Mouse (Mus musculus) forebrain, embryonic 15.5 days (tissue): ENCODE measurements at regions not wholly inside any gene's neighbourhood (a gene's known extent, or its start where the extent isn't known, plus 50 kb on each side); places are given as distances from the start of the nearest gene placed in this dataset.

ENCODE experiments used
- ATAC-seq: fragments of 200-750 bp; cut with Nextera tagmentation; replicated peaks from 2 replicates; pipeline ENCODE4 v1.8.0; 2017; ENCODE audit warnings: mild to moderate bottlenecking, moderate TSS enrichment, moderate library complexity
- H3K27ac ChIP-seq: fragments of 300-500 bp; sonication (generic); replicated peaks from 2 replicates; pipeline ENCODE4 v1.5.1; 2015; ENCODE audit warnings: mild to moderate bottlenecking, inconsistent platforms
- H3K27me3 ChIP-seq: fragments of 300-500 bp; sonication (generic); 2 replicates; pipeline ENCODE4 v1.6.1; 2015; ENCODE audit warnings: inconsistent platforms
- H3K36me3 ChIP-seq: fragments of 300-500 bp; sonication (generic); 2 replicates; pipeline ENCODE4 v1.6.1; 2015; ENCODE audit warnings: mild to moderate bottlenecking, inconsistent platforms
- H3K4me1 ChIP-seq: fragments of 300-500 bp; sonication (generic); 2 replicates; pipeline ENCODE4 v1.6.1; 2015; ENCODE audit warnings: inconsistent platforms
- H3K4me2 ChIP-seq: fragments of 300-500 bp; sonication (generic); replicated peaks from 2 replicates; pipeline ENCODE4 v1.6.1; 2015; ENCODE audit warnings: mild to moderate bottlenecking, inconsistent platforms
- H3K4me3 ChIP-seq: fragments of 300-500 bp; sonication (generic); 2 replicates; pipeline ENCODE4 v1.5.1; 2015; ENCODE audit warnings: mild to moderate bottlenecking, inconsistent platforms
- H3K9ac ChIP-seq: fragments of 300-500 bp; sonication (generic); replicated peaks from 2 replicates; pipeline ENCODE4 v1.6.1; 2015; ENCODE audit warnings: mild to moderate bottlenecking, inconsistent platforms
- H3K9me3 ChIP-seq: fragments of 300-500 bp; sonication (generic); 2 replicates; pipeline ENCODE4 v1.6.1; 2016; ENCODE audit warnings: inconsistent platforms
- WGBS: fragments of 180-500 bp; shearing (Covaris S2); methylation state at CpG from one replicate; pipeline ENCODE4 v1.1.7; 2015; ENCODE audit warnings: mixed read lengths; 5-methylcytosine and 5-hydroxymethylcytosine counted together

DNA sequence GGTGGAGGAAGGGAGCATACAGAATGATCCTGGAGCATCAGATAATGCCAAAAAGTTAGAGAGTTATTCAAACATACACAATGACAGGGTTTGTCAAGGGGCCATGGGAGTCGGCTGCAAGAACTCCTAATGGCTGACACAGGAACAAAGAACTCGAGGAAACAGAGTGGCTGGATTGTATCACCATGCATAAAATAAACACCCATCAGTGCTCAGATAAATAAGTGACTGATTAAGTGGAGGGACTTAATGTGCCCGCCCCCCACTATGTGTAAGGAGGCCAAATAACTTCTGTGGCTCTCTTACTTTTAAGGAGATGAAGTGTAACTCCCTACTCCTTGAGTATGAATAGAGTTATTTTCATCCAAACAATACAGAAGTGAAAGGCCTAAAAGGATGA is 220.1 kb upstream of the 9630041A04Rik start:
- no peak for ATAC-seq
- 38% methylated on average over 3 of the region's 3 CpGs for WGBS
- H3K36me3 ChIP-seq, result no peaks in the 10 kb centered on the region; the same call in 1 of the 2 replicates
- H3K27ac ChIP-seq, result no peak overlapping the region
- no peaks in the 10 kb centered on the region for H3K27me3 ChIP-seq
- no peak overlapping the region for H3K4me3 ChIP-seq
- H3K4me1 ChIP-seq, result 0 out of 2 replicates have a peak, but pooled peaks cover 2% of the 10 kb centered on the region
- no peak overlapping the region for H3K4me2 ChIP-seq
- no peak overlapping the region for H3K9ac ChIP-seq
- H3K9me3 ChIP-seq, result no peaks in the 10 kb centered on the region

- no peak overlapping the region for H3K9ac ChIP-seq
- no peaks in the 10 kb centered on the region for H3K9me3 ChIP-seq
- no peak overlapping the region for H3K4me3 ChIP-seq
- no peaks in the 10 kb centered on the region for H3K27me3 ChIP-seq
- no peak for ATAC-seq
- no peak overlapping the region for H3K4me2 ChIP-seq
- no peak overlapping the region for H3K27ac ChIP-seq
- H3K36me3 ChIP-seq, result no peaks in the 10 kb centered on the region; the same call in 1 of the 2 replicates
- 0 out of 2 replicates have a peak, but pooled peaks cover 2% of the 10 kb centered on the region for H3K4me1 ChIP-seq
Measured at GRCm38 (mm10) chr9:101640598-101640997, 221.0 kb upstream of the 9630041A04Rik start.

- ATAC-seq, result no peak
- Histone ChIP-seq H3K4me3 (no peak overlapping the region), H3K4me2 (no peak overlapping the region), H3K4me1 (no peaks in the 10 kb centered on the region), H3K9me3 (no peaks in the 10 kb centered on the region), H3K36me3 (no peaks in the 10 kb centered on the region), H3K9ac (no peak overlapping the region), H3K27ac (no peak overlapping the region), H3K27me3 (no peaks in the 10 kb centered on the region)
- 86% methylated on average over 2 of the region's 2 CpGs for whole genome bisulfite sequencing
Measured at GRCm38 (mm10) chr9:101616261-101616660, 245.4 kb upstream of the 9630041A04Rik start.

GRCm38 (mm10) chr9:101615176-101615575 is 246.5 kb upstream of the 9630041A04Rik start:
- Histone ChIP-seq H3K4me3 (no peak overlapping the region), H3K4me2 (no peak overlapping the region), H3K27me3 (no peaks in the 10 kb centered on the region), H3K36me3 (no peaks in the 10 kb centered on the region), H3K4me1 (no peaks in the 10 kb centered on the region), H3K9ac (no peak overlapping the region), H3K9me3 (no peaks in the 10 kb centered on the region), H3K27ac (no peak overlapping the region)
- 87% methylated on average over 3 of the region's 3 CpGs for WGBS
- ATAC-seq, result no peak

- Histone ChIP-seq H3K27me3 (no peaks in the 10 kb centered on the region), H3K4me1 (no peaks in the 10 kb centered on the region), H3K27ac (no peak overlapping the region), H3K4me3 (no peak overlapping the region), H3K36me3 (no peaks in the 10 kb centered on the region), H3K9me3 (no peaks in the 10 kb centered on the region), H3K4me2 (no peak overlapping the region), H3K9ac (no peak overlapping the region)
- no peak for ATAC-seq
- WGBS, result 63% methylated on average over 3 of the region's 3 CpGs
Measured at GRCm38 (mm10) chr9:101613933-101614332, 247.7 kb upstream of the 9630041A04Rik start.

DNA sequence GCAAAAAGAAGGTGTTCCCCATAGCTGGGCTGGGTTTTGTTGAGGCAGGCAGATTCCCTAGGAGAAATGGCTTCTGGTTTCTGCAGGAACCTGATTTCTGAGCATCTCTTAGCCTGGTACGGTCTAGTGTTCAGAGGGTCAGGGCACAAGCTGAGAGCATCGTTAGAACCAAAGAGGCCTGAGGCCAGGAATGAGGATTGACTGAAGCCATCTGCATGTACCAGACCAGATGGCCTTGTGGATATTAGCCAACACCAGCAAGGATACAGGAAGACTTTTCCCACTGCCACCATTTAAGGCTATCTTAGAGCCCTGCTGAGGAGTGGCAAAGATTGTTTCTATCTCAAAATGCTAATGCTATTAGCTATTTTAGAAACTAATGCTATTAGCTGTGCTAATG is 248.2 kb upstream of the 9630041A04Rik start:
- no peak overlapping the region for H3K27ac ChIP-seq
- no peak for ATAC-seq
- H3K36me3 ChIP-seq, result no peaks in the 10 kb centered on the region
- 59% methylated on average over 2 of the region's 2 CpGs for WGBS
- no peak overlapping the region for H3K4me2 ChIP-seq
- H3K9ac ChIP-seq, result no peak overlapping the region
- H3K4me3 ChIP-seq, result no peak overlapping the region
- no peaks in the 10 kb centered on the region for H3K9me3 ChIP-seq
- no peaks in the 10 kb centered on the region for H3K4me1 ChIP-seq
- H3K27me3 ChIP-seq, result no peaks in the 10 kb centered on the region

GRCm38 (mm10) chr9:101612971-101613370 is 248.7 kb upstream of the 9630041A04Rik start:
- no peak for ATAC-seq
- H3K9me3 ChIP-seq, result no peaks in the 10 kb centered on the region
- WGBS, result 85% methylated on average over 5 of the region's 5 CpGs
- no peak overlapping the region for H3K4me2 ChIP-seq
- H3K9ac ChIP-seq, result no peak overlapping the region
- H3K4me3 ChIP-seq, result no peak overlapping the region
- no peak overlapping the region for H3K27ac ChIP-seq
- H3K36me3 ChIP-seq, result no peaks in the 10 kb centered on the region
- H3K27me3 ChIP-seq, result no peaks in the 10 kb centered on the region
- H3K4me1 ChIP-seq, result no peaks in the 10 kb centered on the region

- no peaks in the 10 kb centered on the region for H3K36me3 ChIP-seq
- no peaks in the 10 kb centered on the region for H3K9me3 ChIP-seq
- H3K9ac ChIP-seq, result no peak overlapping the region
- H3K4me3 ChIP-seq, result no peak overlapping the region
- H3K27me3 ChIP-seq, result no peaks in the 10 kb centered on the region
- no peak overlapping the region for H3K4me2 ChIP-seq
- ATAC-seq, result no peak
- no peak overlapping the region for H3K27ac ChIP-seq
- WGBS, result 81% methylated on average over 4 of the region's 4 CpGs
- no peaks in the 10 kb centered on the region for H3K4me1 ChIP-seq
Measured at GRCm38 (mm10) chr9:101612571-101612970, 249.1 kb upstream of the 9630041A04Rik start.

GRCm38 (mm10) chr9:101611481-101611880 is 250.2 kb upstream of the 9630041A04Rik start:
- Histone ChIP-seq H3K9me3 (no peaks in the 10 kb centered on the region), H3K36me3 (no peaks in the 10 kb centered on the region), H3K4me2 (no peak overlapping the region), H3K27me3 (no peaks in the 10 kb centered on the region), H3K4me1 (no peaks in the 10 kb centered on the region), H3K27ac (no peak overlapping the region), H3K4me3 (no peak overlapping the region), H3K9ac (no peak overlapping the region)
- no peak for ATAC-seq
- 30% methylated on average over 3 of the region's 3 CpGs for WGBS

DNA sequence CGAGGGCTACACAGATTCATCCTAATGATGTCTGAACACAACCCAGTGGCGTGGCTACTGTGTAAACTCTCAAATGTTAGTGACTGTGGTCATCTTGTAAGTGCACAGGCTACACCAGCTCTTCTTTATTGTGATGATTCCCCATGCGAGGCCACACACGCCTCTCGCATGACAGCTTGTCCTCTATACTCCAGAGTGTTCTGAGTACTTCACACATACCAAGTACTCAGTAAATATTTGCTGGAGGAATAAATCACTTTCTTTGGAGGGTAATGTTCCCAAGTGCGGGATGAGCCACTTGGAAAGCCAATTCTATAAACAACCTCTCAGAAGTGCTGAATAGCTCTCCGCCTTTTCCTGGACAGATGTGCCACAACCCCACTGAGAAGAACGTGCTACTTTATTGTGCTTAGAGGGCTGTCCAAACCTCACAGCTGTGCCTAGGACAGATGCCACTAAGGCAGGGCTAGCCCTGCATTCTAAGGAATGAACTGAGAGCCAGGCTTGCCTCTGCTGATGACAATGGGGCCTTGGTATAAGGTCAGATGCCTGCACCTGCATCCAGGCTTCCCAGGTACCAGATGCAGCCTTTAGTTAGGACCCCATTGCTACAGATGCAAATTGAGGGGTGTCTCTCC is 250.7 kb upstream of the 9630041A04Rik start:
- H3K4me2 ChIP-seq, result no peak overlapping the region
- no peak for ATAC-seq
- H3K9me3 ChIP-seq, result no peaks in the 10 kb centered on the region
- no peak overlapping the region for H3K27ac ChIP-seq
- no peaks in the 10 kb centered on the region for H3K27me3 ChIP-seq
- H3K9ac ChIP-seq, result no peak overlapping the region
- H3K4me1 ChIP-seq, result no peaks in the 10 kb centered on the region
- no peak overlapping the region for H3K4me3 ChIP-seq
- no peaks in the 10 kb centered on the region for H3K36me3 ChIP-seq
- 81% methylated on average over 8 of the region's 8 CpGs for WGBS

GRCm38 (mm10) chr9:101610338-101610737 is 251.3 kb upstream of the 9630041A04Rik start:
- Histone ChIP-seq H3K4me2 (no peak overlapping the region), H3K9me3 (no peaks in the 10 kb centered on the region), H3K27ac (no peak overlapping the region), H3K4me1 (no peaks in the 10 kb centered on the region), H3K4me3 (no peak overlapping the region), H3K9ac (no peak overlapping the region), H3K36me3 (no peaks in the 10 kb centered on the region), H3K27me3 (no peaks in the 10 kb centered on the region)
- no peak for ATAC-seq
- WGBS, result 87% methylated on average over 4 of the region's 4 CpGs

GRCm38 (mm10) chr9:101602799-101603198 is 258.8 kb upstream of the 9630041A04Rik start:
- 69% methylated on average over 6 of the region's 6 CpGs for WGBS
- no peak for ATAC-seq

DNA sequence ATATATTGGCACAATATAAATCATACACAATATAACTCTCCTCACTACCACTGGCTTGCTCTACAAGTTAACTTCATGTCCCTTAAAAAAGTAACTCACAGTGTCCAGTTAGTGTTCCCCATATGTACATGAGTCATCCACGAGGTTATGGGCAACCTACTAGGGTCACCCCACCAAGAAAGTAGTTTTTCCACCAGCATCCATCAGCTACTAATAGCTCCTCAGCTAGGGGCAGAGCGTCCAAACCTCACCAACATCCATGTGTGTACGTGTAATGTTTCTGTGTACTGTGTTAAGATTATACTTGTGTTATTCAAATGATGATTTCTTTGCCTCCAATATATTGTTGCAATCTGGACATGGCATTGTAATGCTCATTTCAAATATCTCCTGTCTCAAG is 264.7 kb upstream of the 9630041A04Rik start:
- Histone ChIP-seq H3K4me1 (no peaks in the 10 kb centered on the region), H3K4me3 (no peak overlapping the region), H3K27me3 (no peaks in the 10 kb centered on the region), H3K27ac (no peak overlapping the region), H3K9ac (no peak overlapping the region), H3K9me3 (no peaks in the 10 kb centered on the region), H3K4me2 (no peak overlapping the region), H3K36me3 (no peaks in the 10 kb centered on the region)
- 87% methylated on average over 3 of the region's 3 CpGs for WGBS
- no peak for ATAC-seq

More at GRCm38 (mm10) chr9:101602799-101603198, 258.8 kb upstream of the 9630041A04Rik start:
- Histone ChIP-seq H3K9me3 (no peaks in the 10 kb centered on the region), H3K36me3 (no peaks in the 10 kb centered on the region), H3K4me2 (no peak overlapping the region), H3K27me3 (no peaks in the 10 kb centered on the region), H3K4me1 (no peaks in the 10 kb centered on the region), H3K9ac (no peak overlapping the region), H3K4me3 (no peak overlapping the region), H3K27ac (no peak overlapping the region)
